Comparison of ENCODE assay signal across 15 mouse cellular contexts in the genomic region with DNA sequence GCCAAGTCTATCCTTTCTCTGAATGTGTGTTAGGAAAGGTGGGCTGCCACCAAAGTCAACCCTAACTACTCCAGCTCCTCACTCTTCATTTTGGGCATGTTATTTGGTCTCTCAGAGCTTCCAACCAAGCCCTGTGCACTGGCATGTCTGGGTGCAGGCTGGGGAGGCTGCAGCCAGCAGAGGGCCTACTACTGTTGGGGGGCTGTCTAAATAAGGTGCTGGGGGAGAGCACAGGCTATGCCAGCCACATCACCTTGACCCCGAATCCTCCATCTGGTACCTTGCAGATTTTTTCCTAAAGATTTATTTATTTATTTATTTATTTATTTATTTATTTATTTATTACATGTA. TPM values are rescaled to one million over a fixed set of nuclear protein-coding genes. Genes with fewer than 3 reads are reported as not detected.
DNase-seq lines count a peak whose midpoint lies in the region; ATAC-seq and TF ChIP-seq lines count a peak whose summit lies in the region.
"Had no signal": no experiment of that assay in that cellular context is flagged by ENCODE, and none has a peak within 500 bp of the region (broad histone marks: within the 10 kb centered on the region; RNA-seq: fewer than 3 reads in every experiment).

No protein-coding gene starts in this region.

- no peaks in the 10 kb centered on the region for H3K4me1 ChIP-seq in lung, embryonic 14.5 days (ENCODE audit: insufficient read depth)
- peaks cover 7% of the 10 kb centered on the region for H3K4me1 ChIP-seq in bone marrow, adult 2 months (ENCODE audit: control insufficient read depth, insufficient read depth, low read length)
- H3K4me1 ChIP-seq: hindbrain, embryonic 15.5 days; limb, embryonic 13.5 days had no signal

- H3K36me3 ChIP-seq in lung, embryonic 14.5 days (ENCODE audit: insufficient read depth) = no peaks in the 10 kb centered on the region
- H3K36me3 ChIP-seq: hindbrain, embryonic 15.5 days; limb, embryonic 13.5 days had no signal

- H3K27me3 ChIP-seq in lung, embryonic 14.5 days (ENCODE audit: insufficient read depth, low read length) = no peaks in the 10 kb centered on the region
- H3K27me3 ChIP-seq: hindbrain, embryonic 15.5 days; limb, embryonic 13.5 days had no signal

- TF ChIP-seq POLR2A in bone marrow, adult 2 months (IDR thresholded peaks at IDR 0.05; ENCODE audit: borderline replicate concordance, control insufficient read depth, low read depth, low read length) = no peak

- peak overlapping the region; percentile 32 for H3K27ac ChIP-seq in lung, embryonic 14.5 days (ENCODE audit: low read depth)
- peak overlapping the region; percentile 84 for H3K27ac ChIP-seq in bone marrow, adult 2 months (ENCODE audit: control insufficient read depth, insufficient read depth, low read depth, low read length, poor library complexity)
- H3K27ac ChIP-seq: hindbrain, embryonic 15.5 days; kidney, postnatal 0 days; midbrain, embryonic 10.5 days had no signal

- 93% methylated on average over 1 of the region's 1 CpGs for WGBS in lung, embryonic 14.5 days
- WGBS in bone marrow, adult 2 months = 87% methylated on average over 1 of the region's 1 CpGs

- no peak overlapping the region for H3K4me2 ChIP-seq in lung, embryonic 14.5 days
- H3K4me2 ChIP-seq: heart, embryonic 11.5 days; hindbrain, embryonic 15.5 days; limb, embryonic 13.5 days had no signal

- H3K9ac ChIP-seq in lung, embryonic 14.5 days = no peak overlapping the region
- H3K9ac ChIP-seq: hindbrain, embryonic 15.5 days; limb, embryonic 13.5 days had no signal

- no peak overlapping the region for H3K4me3 ChIP-seq in lung, embryonic 14.5 days (ENCODE audit: low read depth, low read length)
- no peak overlapping the region for H3K4me3 ChIP-seq in bone marrow, adult 2 months (replicated peaks; ENCODE audit: control insufficient read depth, low read depth, low read length)
- H3K4me3 ChIP-seq: hindbrain, embryonic 15.5 days; limb, embryonic 13.5 days; midbrain, embryonic 10.5 days had no signal

- peak; percentile 89 for DNase-seq in heart, adult 11 months
- DNase-seq in heart, adult 9 months (ENCODE audit: low spot score in 2 of 2) = no peak
- no peak for DNase-seq in lung, embryonic 14.5 days
- DNase-seq in lung, postnatal 10 days = no peak
- DNase-seq in adrenal gland, adult 8-10 months = no peak
- no peak for DNase-seq in adrenal gland, adult (ENCODE audit: inconsistent age in 2 of 2, low spot score in 1 of 2)
- DNase-seq: cerebellum, adult 8-10 months; right cerebral cortex, postnatal 4 days had no signal

- H3K9me3 ChIP-seq in lung, embryonic 14.5 days (ENCODE audit: low read depth, low read length) = no peaks in the 10 kb centered on the region
- H3K9me3 ChIP-seq: hindbrain, embryonic 15.5 days; limb, embryonic 13.5 days; midbrain, embryonic 10.5 days had no signal

- TF ChIP-seq CTCF in lung, embryonic 14.5 days (IDR thresholded peaks at IDR 0.05; ENCODE audit: low read depth) = no peak
- TF ChIP-seq CTCF in bone marrow, adult 2 months (IDR thresholded peaks at IDR 0.05; ENCODE audit: control insufficient read depth, insufficient read depth, low read length) = no peak

- no peak for ATAC-seq in lung, embryonic 14.5 days (ENCODE audit: insufficient read depth)
- 0 out of 2 replicates have a peak, but pooled peaks have one; percentile 4 for ATAC-seq in megakaryocyte, adult 5-6 weeks (ENCODE audit: poor library complexity, severe bottlenecking)

RNA-seq across cellular contexts. Expression of a gene that starts 8.1 kb away (rescaled TPM):
- polyA plus RNA-seq in lung, embryonic 14.5 days (2014; fragmentation: Nextera tagmentation; extraction: Ambion mirVana) = 40.1 and 43.5 TPM in 2 replicates
- polyA plus RNA-seq in bone marrow, adult 2 months (2011; ENCODE audit: insufficient read depth, insufficient read length, low replicate concordance, missing spikeins) = 18.6 and 19.8 TPM in 2 replicates
- total RNA-seq in megakaryocyte, adult 5-6 weeks (2015) = 5.9 and 6.1 TPM in 2 replicates
- 3.0 and 6.5 TPM in 2 replicates for total RNA-seq in megakaryocyte, adult 5-6 weeks (2017)
- total RNA-seq in adrenal gland, adult 8-10 months (2022) = 10 to 100 TPM; 38.9 to 46.7 (median 42.5) TPM

RNA-seq across cellular contexts. Expression of a gene that starts 39.4 kb away (rescaled TPM):
- 38.8 and 43.1 TPM in 2 replicates for polyA plus RNA-seq in lung, embryonic 14.5 days (2014; fragmentation: Nextera tagmentation; extraction: Ambion mirVana)
- polyA plus RNA-seq in bone marrow, adult 2 months (2011; ENCODE audit: insufficient read depth, insufficient read length, low replicate concordance, missing spikeins) = 5.4 and 11.0 TPM in 2 replicates
- 4.3 and 5.2 TPM in 2 replicates for total RNA-seq in megakaryocyte, adult 5-6 weeks (2015)
- 7.0 and 8.0 TPM in 2 replicates for total RNA-seq in megakaryocyte, adult 5-6 weeks (2017)
- total RNA-seq in adrenal gland, adult 8-10 months (2022) = 10 to 100 TPM; 38.4 to 51.7 (median 43.9) TPM

RNA-seq across cellular contexts. Expression of a gene that starts 39.6 kb away (rescaled TPM):
- polyA plus RNA-seq in lung, embryonic 14.5 days (2014; fragmentation: Nextera tagmentation; extraction: Ambion mirVana) = 76.9 and 83.9 TPM in 2 replicates
- polyA plus RNA-seq in bone marrow, adult 2 months (2011; ENCODE audit: insufficient read depth, insufficient read length, low replicate concordance, missing spikeins) = 80.1 and 97.0 TPM in 2 replicates
- total RNA-seq in megakaryocyte, adult 5-6 weeks (2015) = 184 and 209 TPM in 2 replicates
- total RNA-seq in megakaryocyte, adult 5-6 weeks (2017) = 112 and 119 TPM in 2 replicates
- total RNA-seq in adrenal gland, adult 8-10 months (2022) = 100 to 1,000 TPM; 480 to 546 (median 516) TPM

Comparison
In these comparisons a context has a peak if more than half of its experiments do, and no peak if none do; other contexts are left out.
1. RNA of a gene that starts 8.1 kb away (total RNA-seq): 38.9 to 46.7 TPM in adrenal gland, adult 8-10 months; 3.0 to 6.5 TPM in megakaryocyte, adult 5-6 weeks; every median in the first group is over 4 times any median in the second.
2. RNA of a gene that starts 39.4 kb away (total RNA-seq): 38.4 to 51.7 TPM in adrenal gland, adult 8-10 months; 4.3 to 8.0 TPM in megakaryocyte, adult 5-6 weeks; every median in the first group is over 4 times any median in the second.